Mouse (Mus musculus) embryo, embryonic 9.5 days (tissue): ENCODE results near the gene Serpinb1a.

Source experiments
- DNase-seq: peaks from one replicate; pipeline ENCODE4 v3.0.0-alpha.2; 2017; ENCODE audit errors: extremely low spot score

Gene Serpinb1a

GRCm38 (mm10) chr13:32839314-32839713 lies 11.7 kb downstream of the Serpinb1a start:
- DNase-seq: no peak

DNA sequence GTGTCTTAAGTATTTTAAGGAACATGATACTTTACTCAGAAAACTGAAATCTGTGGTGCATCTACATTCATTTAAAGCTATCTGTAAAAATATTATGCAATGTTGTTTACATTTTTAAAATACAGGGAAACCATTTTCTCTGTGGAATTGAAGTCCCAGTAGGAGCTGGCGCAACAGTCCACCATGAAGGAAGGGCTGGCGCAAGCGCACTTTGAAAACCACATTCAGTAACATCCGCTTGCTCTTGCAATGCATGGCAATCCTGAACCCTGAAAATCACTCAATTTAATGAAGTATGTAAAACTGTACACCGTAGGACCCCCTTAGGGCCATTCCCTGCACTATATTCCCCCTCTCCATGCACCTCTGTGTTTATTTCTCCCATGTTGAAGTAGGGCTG lies 16.5 kb downstream of the Serpinb1a start:
- DNase-seq: no peak

DNA sequence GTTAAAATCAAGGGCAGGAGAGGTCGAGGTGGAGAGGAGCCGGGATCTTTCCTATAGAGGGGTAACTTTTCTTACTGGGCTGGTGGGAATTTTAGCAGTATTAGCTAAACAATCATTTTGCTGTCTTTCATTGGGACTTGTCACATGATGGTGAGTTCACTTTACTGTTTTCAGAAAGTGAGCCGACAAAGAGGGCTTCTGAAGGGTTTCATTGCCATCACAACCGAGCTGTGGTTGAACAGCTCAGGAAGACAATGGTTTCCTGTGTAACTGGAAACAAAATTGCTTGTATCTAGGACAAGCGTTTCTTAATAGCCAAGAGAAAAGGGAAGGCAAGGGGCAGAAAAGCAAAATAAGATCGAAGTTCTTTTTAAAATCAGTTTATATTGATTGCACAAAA lies 17.7 kb downstream of the Serpinb1a start:
- DNase-seq: no peak

GRCm38 (mm10) chr13:32832776-32833175 lies 18.2 kb downstream of the Serpinb1a start:
- no peak for DNase-seq

DNA sequence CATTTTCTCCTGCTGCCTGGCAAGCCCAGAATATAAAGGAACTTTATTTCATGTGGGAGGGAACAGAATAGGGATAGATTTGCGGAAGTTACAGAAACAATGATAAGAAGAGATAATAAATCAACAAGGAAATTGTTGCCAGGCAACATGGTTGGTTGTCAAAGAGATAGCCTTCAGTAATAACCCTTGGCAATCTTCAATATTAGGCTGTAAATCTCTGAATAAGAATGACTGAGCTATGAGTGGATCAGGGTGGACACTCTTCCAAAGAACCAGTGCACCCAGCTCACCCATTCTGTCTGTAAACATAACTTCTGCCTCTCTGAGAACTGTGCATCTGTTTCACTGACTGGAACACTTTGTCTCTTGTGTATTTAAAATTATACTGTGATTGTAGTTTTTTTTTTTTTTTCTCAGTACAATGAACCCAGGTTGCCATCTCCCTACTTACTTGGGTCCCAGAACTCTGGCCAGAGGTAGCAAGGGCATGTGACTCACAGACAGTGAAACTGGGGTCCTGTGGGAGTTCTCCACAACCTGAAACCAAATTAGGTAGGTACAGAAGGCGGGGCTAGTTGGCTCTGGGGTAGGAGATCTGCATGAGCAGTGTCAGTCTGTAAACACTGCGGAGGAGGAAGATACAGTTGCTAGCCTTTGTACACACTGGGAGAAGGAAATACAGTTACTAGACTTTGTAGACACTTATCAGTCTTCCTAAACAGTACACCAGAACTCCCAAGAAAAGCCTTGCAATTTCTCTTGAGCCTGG lies 19.3 kb downstream of the Serpinb1a start:
- DNase-seq: no peak

DNA sequence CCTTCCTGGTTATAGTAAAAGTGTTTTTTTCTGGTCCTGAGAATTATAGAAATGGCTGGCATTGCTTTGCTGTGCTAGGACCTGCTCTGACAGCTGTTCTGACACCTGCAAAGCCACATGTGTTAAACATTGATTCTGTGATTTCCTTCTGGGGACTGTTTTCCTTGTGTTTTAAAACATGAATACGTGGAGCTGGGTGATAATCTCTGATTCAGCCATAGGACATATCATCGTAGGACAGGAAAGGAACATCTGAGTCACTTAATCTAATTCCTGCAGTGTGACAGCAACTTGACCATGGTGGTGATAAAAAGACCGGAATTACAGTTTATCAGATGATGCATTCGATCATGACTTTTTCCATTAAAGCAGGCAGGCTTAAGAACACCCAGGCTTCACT lies 22.1 kb downstream of the Serpinb1a start:
- DNase-seq: no peak

DNA sequence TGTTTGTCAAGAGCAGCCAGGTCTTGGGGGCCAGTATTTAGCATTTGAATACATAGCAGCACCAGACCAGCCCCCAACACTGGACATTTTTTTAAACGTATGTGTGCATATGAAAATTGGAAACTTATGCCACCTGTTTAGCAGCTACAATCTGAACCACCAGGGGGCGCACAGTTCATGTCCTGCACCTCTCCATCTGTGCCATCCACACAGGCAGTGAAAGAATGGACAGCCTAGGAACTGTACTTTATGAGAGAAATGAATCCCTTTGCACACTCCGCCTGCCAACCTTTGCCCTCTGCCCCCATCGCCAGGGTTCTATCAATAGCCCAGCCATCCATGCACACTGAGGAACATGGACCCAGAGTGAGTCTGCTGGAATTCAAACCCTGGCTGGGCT lies 23.0 kb downstream of the Serpinb1a start:
- peak; percentile 17 for DNase-seq

- DNase-seq: no peak
These were observed 23.7 kb downstream of the Serpinb1a start for GRCm38 (mm10) chr13:32827111-32827822.

DNA sequence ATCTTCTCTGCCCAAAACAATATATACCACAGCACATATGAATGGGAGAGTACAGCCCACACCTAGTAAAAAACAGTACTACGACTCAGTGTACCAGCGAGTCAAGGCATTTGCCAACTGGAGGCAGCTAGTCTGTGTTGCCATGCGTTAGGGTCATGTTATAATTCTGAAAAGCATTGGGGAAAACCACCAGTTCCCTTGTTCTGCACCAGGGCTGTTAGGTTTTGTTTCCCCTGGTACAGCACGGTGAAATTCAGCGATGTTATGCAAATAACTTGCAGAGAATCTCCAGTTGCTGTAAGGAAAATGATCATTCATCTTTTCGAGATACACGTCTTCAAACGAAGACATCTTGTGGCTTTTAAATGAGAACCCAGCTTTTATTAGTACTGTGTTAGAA lies 25.4 kb downstream of the Serpinb1a start:
- DNase-seq: no peak

- no peak for DNase-seq
These were observed 26.3 kb downstream of the Serpinb1a start for GRCm38 (mm10) chr13:32824377-32825330.

GRCm38 (mm10) chr13:32823126-32823525 lies 27.9 kb downstream of the Serpinb1a start:
- DNase-seq: no peak

DNA sequence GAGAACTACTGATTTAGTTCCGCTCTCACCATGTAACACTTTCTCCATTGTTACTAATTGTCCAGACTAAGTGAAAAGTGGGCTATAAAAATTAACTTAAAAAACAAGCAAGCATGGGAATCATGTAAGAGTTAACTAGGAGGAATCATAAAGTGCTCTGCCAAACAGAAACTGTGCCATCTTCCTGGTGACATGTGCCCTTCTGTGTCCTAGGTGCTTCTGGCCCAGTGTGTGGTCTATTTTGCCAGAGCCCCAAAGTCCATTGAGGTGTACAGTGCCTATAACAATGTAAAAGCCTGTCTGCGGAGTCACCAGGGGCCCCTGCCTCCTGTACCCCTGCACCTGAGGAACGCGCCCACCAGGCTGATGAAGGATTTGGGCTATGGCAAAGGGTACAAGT lies 29.3 kb downstream of the Serpinb1a start:
- DNase-seq: no peak

DNA sequence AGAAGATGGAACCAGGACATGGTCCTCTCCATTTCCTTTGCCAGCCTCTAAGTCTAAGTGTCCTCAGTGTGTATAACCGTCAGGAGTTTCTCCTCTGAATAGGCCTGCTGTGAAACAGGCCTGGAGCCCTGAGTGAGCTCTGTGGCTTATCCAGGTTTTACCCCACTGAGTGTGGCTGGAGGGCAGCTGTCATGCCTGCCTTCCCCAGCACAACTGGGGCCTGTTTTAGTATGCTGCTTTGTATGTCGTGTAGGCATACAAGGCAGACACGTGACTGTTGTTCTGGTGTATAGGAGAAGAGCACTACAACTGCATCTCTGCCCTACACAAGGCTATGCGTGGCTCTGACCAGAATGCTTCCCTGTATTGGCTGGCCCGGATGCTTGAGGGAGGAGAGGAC lies 31.1 kb downstream of the Serpinb1a start:
- no peak for DNase-seq

- no peak for DNase-seq
These were observed 31.7 kb downstream of the Serpinb1a start for GRCm38 (mm10) chr13:32819241-32819640.

GRCm38 (mm10) chr13:32807624-32808023 lies 43.4 kb downstream of the Serpinb1a start:
- no peak for DNase-seq

DNA sequence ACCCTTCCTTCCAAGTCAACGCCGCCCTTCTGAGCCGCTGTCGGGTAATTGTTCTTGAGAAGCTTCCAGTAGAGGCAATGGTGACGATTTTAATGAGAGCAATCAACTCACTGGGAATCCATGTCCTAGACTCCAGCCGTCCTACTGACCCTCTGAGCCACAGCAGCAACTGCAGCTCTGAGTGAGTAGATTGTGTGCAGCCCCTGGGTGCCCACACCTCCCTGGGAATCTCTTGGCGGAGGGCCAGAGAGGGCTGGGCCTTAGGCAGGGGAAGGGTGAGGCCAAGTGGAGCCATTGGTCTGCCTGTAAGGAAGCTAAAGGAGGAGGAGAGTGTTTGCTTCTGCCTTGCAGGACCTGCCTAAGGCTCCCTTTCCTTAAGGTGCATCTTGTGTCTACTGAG lies 44.2 kb downstream of the Serpinb1a start:
- DNase-seq: no peak

- DNase-seq: no peak
These were observed 47.2 kb downstream of the Serpinb1a start for GRCm38 (mm10) chr13:32803701-32804345.

DNA sequence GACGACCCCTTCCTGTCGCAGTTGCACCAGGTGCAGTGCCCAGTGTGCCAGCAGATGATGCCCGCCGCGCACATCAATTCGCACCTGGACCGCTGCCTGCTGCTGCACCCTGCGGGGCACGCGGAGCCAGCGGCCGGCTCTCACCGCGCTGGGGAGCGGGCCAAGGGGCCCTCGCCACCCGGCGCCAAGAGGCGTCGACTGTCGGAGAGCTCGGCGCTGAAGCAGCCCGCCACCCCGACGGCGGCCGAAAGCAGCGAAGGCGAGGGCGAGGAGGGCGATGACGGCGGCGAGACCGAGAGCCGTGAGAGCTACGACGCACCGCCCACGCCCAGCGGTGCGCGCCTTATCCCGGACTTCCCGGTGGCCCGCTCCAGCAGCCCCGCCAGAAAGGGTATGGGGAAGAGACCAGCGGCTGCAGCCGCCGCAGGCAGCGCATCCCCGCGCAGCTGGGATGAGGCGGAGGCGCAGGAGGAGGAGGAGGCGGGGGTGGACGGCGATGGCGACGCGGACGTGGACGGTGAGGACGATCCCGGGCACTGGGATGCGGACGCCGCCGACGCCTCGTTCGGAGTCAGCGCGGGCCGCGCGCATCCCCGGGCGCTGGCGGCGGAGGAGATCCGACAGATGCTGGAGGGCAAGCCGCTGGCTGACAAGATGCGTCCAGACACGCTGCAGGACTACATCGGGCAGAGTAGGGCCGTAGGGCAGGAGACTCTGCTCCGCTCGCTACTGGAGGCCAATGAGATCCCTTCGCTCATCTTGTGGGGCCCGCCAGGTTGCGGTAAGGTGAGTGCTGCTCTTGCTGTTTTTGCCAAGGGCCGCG lies 48.5 kb downstream of the Serpinb1a start, which contains the start of gene D930007J09Rik:
D930007J09Rik (minus strand) TSS at position 591 of the 823 bp plus-strand sequence.
- DNase-seq: peak; percentile 62

GRCm38 (mm10) chr13:32801693-32802221 lies 49.2 kb downstream of the Serpinb1a start, which contains the start of gene Wrnip1:
TSS of gene Wrnip1 (plus strand) at chr13:32802038.
- DNase-seq: peak; percentile 97

- DNase-seq: no peak
These were observed 50.1 kb downstream of the Serpinb1a start for GRCm38 (mm10) chr13:32800859-32801258.
